Mouse (Mus musculus): ENCODE measurements around the gene Ceacam15. TPM values are rescaled to one million over a fixed set of nuclear protein-coding genes. Genes with fewer than 3 reads are reported as not detected.

The Ceacam15 gene
- polyA plus RNA-seq, 1 experiment from 2014 or later: not detected

DNA sequence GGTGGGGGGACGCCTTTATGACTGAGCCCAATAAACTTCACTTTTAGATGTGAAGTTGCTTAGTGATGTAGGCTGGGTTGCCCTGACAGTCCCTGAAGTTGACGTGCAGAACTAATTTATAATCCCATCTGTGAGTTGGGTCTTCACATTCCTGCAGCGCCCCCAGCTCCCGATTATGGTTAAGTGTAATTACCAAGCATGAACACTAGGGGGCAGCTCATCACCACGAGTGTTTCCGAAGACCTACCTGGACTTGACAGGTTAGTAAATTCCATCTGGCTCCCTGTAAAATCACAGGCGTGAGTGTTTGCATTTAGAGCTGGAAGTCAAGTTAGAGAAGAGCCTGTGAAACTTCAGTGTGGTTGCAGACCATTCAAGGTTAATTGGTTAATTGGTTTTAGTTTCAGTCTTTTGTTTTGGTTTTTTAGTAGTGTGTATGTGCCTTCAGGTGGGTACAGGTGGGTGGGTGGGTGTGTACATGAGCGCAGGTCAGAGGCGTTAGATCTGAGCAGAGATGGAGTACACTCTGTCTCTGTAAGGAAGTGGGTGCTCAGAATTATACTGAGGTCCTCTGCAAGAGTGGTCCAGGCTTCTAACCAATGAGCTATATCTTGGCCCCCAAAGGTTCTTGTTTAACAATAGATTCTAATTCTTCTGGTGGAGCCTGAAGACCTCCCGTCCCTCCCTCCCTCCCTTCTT, 45.8 kb downstream of the Ceacam15 start:
- H3K9me3 ChIP-seq (ENCODE audit: low read depth, low read length): no peaks in the 10 kb centered on the region
- 18% methylated on average over 10 of the region's 10 CpGs for WGBS
- H3K4me2 ChIP-seq: no peak overlapping the region
- no peak overlapping the region for H3K9ac ChIP-seq
- no peak overlapping the region for H3K4me3 ChIP-seq (ENCODE audit: low read depth, low read length)
- no peak overlapping the region for H3K27ac ChIP-seq (ENCODE audit: low read depth)
- no peak for ATAC-seq (ENCODE audit: insufficient read depth)
- peak; percentile 94 for TF ChIP-seq CTCF (IDR thresholded peaks at IDR 0.05; ENCODE audit: low read depth)
- no peaks in the 10 kb centered on the region for H3K36me3 ChIP-seq (ENCODE audit: insufficient read depth)
- no peaks in the 10 kb centered on the region for H3K4me1 ChIP-seq (ENCODE audit: insufficient read depth)
- H3K27me3 ChIP-seq (ENCODE audit: insufficient read depth, low read length): no peaks in the 10 kb centered on the region
- DNase-seq: peak; percentile 83

DNA sequence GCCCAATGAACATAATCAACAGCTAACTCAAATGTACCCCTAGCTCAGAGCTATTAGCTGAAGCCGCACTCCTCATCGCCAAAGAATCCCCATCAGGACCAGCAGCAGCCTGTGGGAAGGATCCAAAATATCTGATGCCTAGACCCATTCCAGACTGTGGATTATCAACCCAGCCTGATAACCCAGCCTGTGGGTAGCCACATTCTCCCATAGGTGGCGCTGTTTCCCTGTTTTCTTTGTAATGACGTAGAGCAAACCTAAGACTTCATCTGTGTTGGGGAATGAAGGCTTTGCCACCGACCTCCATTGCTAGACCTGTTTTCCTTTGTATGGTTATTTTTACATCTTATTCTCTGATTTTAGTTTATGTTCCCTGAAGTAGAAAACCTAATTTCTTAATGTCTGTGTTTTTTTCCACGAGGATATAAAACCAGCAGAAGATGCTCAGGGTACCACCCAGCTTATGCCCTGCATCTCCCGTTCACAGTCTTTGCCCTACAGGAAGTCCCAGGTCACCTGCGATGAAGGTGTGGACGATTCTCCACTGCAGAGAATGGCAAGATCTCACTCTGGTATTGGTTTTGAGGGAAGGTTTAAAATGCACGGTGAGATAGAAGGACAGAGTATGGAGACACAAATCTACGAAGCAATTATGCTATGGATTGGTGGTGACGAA, 47.3 kb downstream of the Ceacam15 start:
- no peak overlapping the region for H3K9ac ChIP-seq
- WGBS: 30% methylated on average over 12 of the region's 12 CpGs
- TF ChIP-seq CTCF (IDR thresholded peaks at IDR 0.05; ENCODE audit: low read depth): peak; percentile 93
- ATAC-seq (ENCODE audit: insufficient read depth) (peak; percentile 55; the same call in 1 of the 2 replicates), DNase-seq (peak; percentile 94)
- H3K4me3 ChIP-seq (ENCODE audit: low read depth, low read length): no peak overlapping the region
- no peaks in the 10 kb centered on the region for H3K9me3 ChIP-seq (ENCODE audit: low read depth, low read length)
- no peaks in the 10 kb centered on the region for H3K27me3 ChIP-seq (ENCODE audit: insufficient read depth, low read length)
- H3K27ac ChIP-seq (ENCODE audit: low read depth): no peak overlapping the region
- no peak overlapping the region for H3K4me2 ChIP-seq
- H3K36me3 ChIP-seq (ENCODE audit: insufficient read depth): no peaks in the 10 kb centered on the region
- no peaks in the 10 kb centered on the region for H3K4me1 ChIP-seq (ENCODE audit: insufficient read depth)

DNA sequence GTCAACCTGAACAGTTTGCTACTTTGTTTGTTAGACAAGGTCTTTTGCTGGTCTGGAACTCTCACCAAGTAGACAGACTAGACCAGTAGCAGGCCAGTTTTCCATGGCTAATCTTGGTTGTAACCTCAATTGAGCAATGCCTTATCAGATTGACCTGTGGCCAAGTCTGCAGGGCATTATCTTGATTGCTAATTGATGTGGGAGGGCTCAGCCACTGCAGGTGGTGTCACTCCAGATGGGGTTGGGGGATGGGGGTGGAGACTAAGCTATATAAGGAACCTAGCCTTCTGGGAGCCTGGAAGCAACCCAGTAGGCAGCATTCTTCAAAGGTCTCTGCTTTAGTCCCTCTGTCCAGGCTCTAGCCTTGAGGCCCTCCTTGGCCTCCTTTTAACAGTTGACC, 51.8 kb downstream of the Ceacam15 start:
- ATAC-seq (ENCODE audit: insufficient read depth) (no peak), DNase-seq (no peak)

DNA sequence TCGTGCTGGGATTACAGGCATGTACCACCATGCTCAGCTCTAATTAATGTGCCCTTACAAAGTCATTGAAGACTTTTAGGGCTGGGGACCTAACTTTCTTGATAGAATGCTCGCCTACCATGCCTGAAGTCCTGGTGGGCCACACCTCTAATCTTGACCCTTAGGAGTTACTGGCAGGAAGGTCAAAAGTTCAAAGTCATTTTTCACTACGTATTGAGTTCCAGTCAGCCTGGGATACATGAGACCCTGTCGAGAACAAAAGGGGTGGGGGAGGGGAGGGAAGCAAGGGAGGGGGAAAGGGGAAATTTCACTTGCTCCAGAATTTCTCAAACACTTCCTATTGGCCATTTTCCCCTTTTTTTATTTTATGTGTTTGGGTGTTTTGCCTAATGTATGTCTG, 52.4 kb downstream of the Ceacam15 start:
- H3K4me2 ChIP-seq: no peak overlapping the region
- DNase-seq: no peak
- ATAC-seq (ENCODE audit: insufficient read depth): no peak
- H3K27me3 ChIP-seq (ENCODE audit: insufficient read depth, low read length): no peaks in the 10 kb centered on the region
- TF ChIP-seq CTCF (IDR thresholded peaks at IDR 0.05; ENCODE audit: low read depth): no peak
- H3K36me3 ChIP-seq (ENCODE audit: insufficient read depth): no peaks in the 10 kb centered on the region
- no peak overlapping the region for H3K4me3 ChIP-seq (ENCODE audit: low read depth, low read length)
- no peak overlapping the region for H3K27ac ChIP-seq (ENCODE audit: low read depth)
- H3K4me1 ChIP-seq (ENCODE audit: insufficient read depth): peaks cover 8% of the 10 kb centered on the region; the same call in 1 of the 2 replicates
- H3K9me3 ChIP-seq (ENCODE audit: low read depth, low read length): no peaks in the 10 kb centered on the region
- 47% methylated on average over 4 of the region's 4 CpGs for WGBS
- no peak overlapping the region for H3K9ac ChIP-seq

More for the DNA sequence above, 51.8 kb downstream of the Ceacam15 start:
- Histone ChIP-seq H3K4me2 (no peak overlapping the region), H3K4me1 (ENCODE audit: insufficient read depth) (peaks cover 5% of the 10 kb centered on the region; the same call in 1 of the 2 replicates), H3K9me3 (ENCODE audit: low read depth, low read length) (no peaks in the 10 kb centered on the region), H3K9ac (no peak overlapping the region), H3K27ac (ENCODE audit: low read depth) (no peak overlapping the region), H3K27me3 (ENCODE audit: insufficient read depth, low read length) (no peaks in the 10 kb centered on the region), H3K4me3 (ENCODE audit: low read depth, low read length) (no peak overlapping the region), H3K36me3 (ENCODE audit: insufficient read depth) (no peaks in the 10 kb centered on the region)
- TF ChIP-seq CTCF (IDR thresholded peaks at IDR 0.05; ENCODE audit: low read depth): no peak

Other genes starting within 250 kb of the Ceacam15 start
- gene Tmem160, start 222.9 kb downstream of the Ceacam15 start, polyA plus RNA-seq (2014; fragmentation: Nextera tagmentation; extraction: Ambion mirVana): 40.4 and 46.1 TPM in 2 replicates
- gene Npas1, start 198.0 kb downstream of the Ceacam15 start, polyA plus RNA-seq (2014; fragmentation: Nextera tagmentation; extraction: Ambion mirVana): 0.07 TPM in 1 of 2 replicates, not detected in the other
- 29.6 and 30.5 TPM in 2 replicates for gene Arhgap35, start 60.7 kb downstream of the Ceacam15 start, polyA plus RNA-seq (2014; fragmentation: Nextera tagmentation; extraction: Ambion mirVana)
- not detected in 2 replicates for gene Ceacam9, start 46.2 kb upstream of the Ceacam15 start, polyA plus RNA-seq (2014; fragmentation: Nextera tagmentation; extraction: Ambion mirVana)
- gene Ap2s1, start 62.7 kb upstream of the Ceacam15 start, polyA plus RNA-seq (2014; fragmentation: Nextera tagmentation; extraction: Ambion mirVana): 287 and 295 TPM in 2 replicates
- 32.6 and 35.7 TPM in 2 replicates for gene Slc1a5, start 105.6 kb upstream of the Ceacam15 start, polyA plus RNA-seq (2014; fragmentation: Nextera tagmentation; extraction: Ambion mirVana)
- 117 and 134 TPM in 2 replicates for gene Strn4, start 140.2 kb upstream of the Ceacam15 start, polyA plus RNA-seq (2014; fragmentation: Nextera tagmentation; extraction: Ambion mirVana)
- gene Fkrp, start 141.0 kb upstream of the Ceacam15 start, polyA plus RNA-seq (2014; fragmentation: Nextera tagmentation; extraction: Ambion mirVana): 27.7 and 31.9 TPM in 2 replicates
- gene Prkd2, start 167.2 kb upstream of the Ceacam15 start, polyA plus RNA-seq (2014; fragmentation: Nextera tagmentation; extraction: Ambion mirVana): 19.6 and 20.2 TPM in 2 replicates
- 6.6 and 7.8 TPM in 2 replicates for gene Dact3, start 199.6 kb upstream of the Ceacam15 start, polyA plus RNA-seq (2014; fragmentation: Nextera tagmentation; extraction: Ambion mirVana)
- 10.8 and 11.1 TPM in 2 replicates for gene Gng8, start 216.1 kb upstream of the Ceacam15 start, polyA plus RNA-seq (2014; fragmentation: Nextera tagmentation; extraction: Ambion mirVana)
- gene Ptgir, start 230.8 kb upstream of the Ceacam15 start, polyA plus RNA-seq (2014; fragmentation: Nextera tagmentation; extraction: Ambion mirVana): 1.3 and 1.6 TPM in 2 replicates
- 139 and 155 TPM in 2 replicates for gene Calm3, start 248.4 kb upstream of the Ceacam15 start, polyA plus RNA-seq (2014; fragmentation: Nextera tagmentation; extraction: Ambion mirVana)